ENCODE assay signal across 8 mouse cellular contexts in genomic region chr17:45581567-45581983, GRCm38 (mm10). TPM values are rescaled to one million over a fixed set of nuclear protein-coding genes. Genes with fewer than 3 reads are reported as not detected.
DNase-seq lines count a peak whose midpoint lies in the region; ATAC-seq and TF ChIP-seq lines count a peak whose summit lies in the region.

No protein-coding gene starts in this region.

- no peak for TF ChIP-seq POLR2A in embryonic fibroblast, embryonic 13.5 days (IDR thresholded peaks at IDR 0.05; ENCODE audit: low read depth, low read length)
- TF ChIP-seq POLR2A in myocyte (IDR thresholded peaks at IDR 0.05; ENCODE audit: insufficient read length, low read depth) = no peak

- no peak overlapping the region for H3K4me3 ChIP-seq in midbrain, embryonic 14.5 days (replicated peaks; ENCODE audit: low read depth, low read length)
- no peak overlapping the region for H3K4me3 ChIP-seq in midbrain, embryonic 16.5 days (ENCODE audit: low read depth, low read length)
- H3K4me3 ChIP-seq in embryonic fibroblast, embryonic 13.5 days (ENCODE audit: insufficient read depth, low read length) = no peak overlapping the region
- no peak overlapping the region for H3K4me3 ChIP-seq in limb, embryonic 12.5 days (replicated peaks)
- H3K4me3 ChIP-seq in myocyte = no peak overlapping the region

- no peak for ATAC-seq in midbrain, embryonic 14.5 days (ENCODE audit: low FRiP score, low TSS enrichment)
- no peak for ATAC-seq in midbrain, embryonic 16.5 days
- no peak for ATAC-seq in limb, embryonic 12.5 days (ENCODE audit: insufficient number of reproducible peaks, insufficient read depth, low FRiP score, low TSS enrichment, low read depth)

- no peak overlapping the region for H3ac ChIP-seq in myocyte (ENCODE audit: control insufficient read depth, insufficient read length)

- H3K79me2 ChIP-seq in myocyte (ENCODE audit: control insufficient read depth, insufficient read depth) = no peaks in the 10 kb centered on the region

- H3K9me3 ChIP-seq in midbrain, embryonic 14.5 days (ENCODE audit: control insufficient read depth, low read length) = no peaks in the 10 kb centered on the region
- H3K9me3 ChIP-seq in midbrain, embryonic 16.5 days (replicated peaks; ENCODE audit: control insufficient read depth, low read length, poor library complexity, severe bottlenecking) = no peaks in the 10 kb centered on the region
- H3K9me3 ChIP-seq in limb, embryonic 12.5 days = no peaks in the 10 kb centered on the region

- no peak overlapping the region for H3K27ac ChIP-seq in midbrain, embryonic 14.5 days (replicated peaks; ENCODE audit: low read depth, low read length)
- no peak overlapping the region for H3K27ac ChIP-seq in midbrain, embryonic 16.5 days (ENCODE audit: low read length)
- H3K27ac ChIP-seq in embryonic fibroblast, embryonic 13.5 days (ENCODE audit: insufficient read depth, low read length) = no peak overlapping the region
- H3K27ac ChIP-seq in limb, embryonic 12.5 days = 0 out of 2 replicates have a peak overlapping the region, but pooled peaks have one; percentile 35

- no peaks in the 10 kb centered on the region for H3K27me3 ChIP-seq in midbrain, embryonic 14.5 days (ENCODE audit: control insufficient read depth, insufficient read depth, low read length)
- H3K27me3 ChIP-seq in midbrain, embryonic 16.5 days (ENCODE audit: control insufficient read depth, insufficient read depth, low read depth, low read length) = no peaks in the 10 kb centered on the region
- H3K27me3 ChIP-seq in limb, embryonic 12.5 days = no peaks in the 10 kb centered on the region
- H3K27me3 ChIP-seq in myocyte (ENCODE audit: control insufficient read depth, insufficient read depth, insufficient read length) = no peaks in the 10 kb centered on the region

- H3K36me3 ChIP-seq in midbrain, embryonic 14.5 days (ENCODE audit: control insufficient read depth, insufficient read depth, low read length) = no peaks in the 10 kb centered on the region
- no peaks in the 10 kb centered on the region for H3K36me3 ChIP-seq in midbrain, embryonic 16.5 days (ENCODE audit: control insufficient read depth, insufficient read depth, low read length)
- H3K36me3 ChIP-seq in limb, embryonic 12.5 days = peaks cover 5% of the 10 kb centered on the region
- H3K36me3 ChIP-seq in myocyte (ENCODE audit: control insufficient read depth, insufficient read depth) = peaks cover 18% of the 10 kb centered on the region

- H3K4me1 ChIP-seq in midbrain, embryonic 14.5 days (ENCODE audit: control insufficient read depth, insufficient read depth, low read length) = peaks cover 13% of the 10 kb centered on the region; the same call in 1 of the 2 replicates
- H3K4me1 ChIP-seq in midbrain, embryonic 16.5 days (ENCODE audit: control insufficient read depth, insufficient read depth, low read length) = peaks cover 13% of the 10 kb centered on the region
- peaks cover 5% of the 10 kb centered on the region for H3K4me1 ChIP-seq in embryonic fibroblast, embryonic 13.5 days (ENCODE audit: control insufficient read depth, insufficient read depth, low read length)
- peaks cover 28% of the 10 kb centered on the region for H3K4me1 ChIP-seq in limb, embryonic 12.5 days (replicated peaks)

- TF ChIP-seq CTCF in embryonic fibroblast, embryonic 13.5 days (IDR thresholded peaks at IDR 0.05; ENCODE audit: borderline replicate concordance, insufficient read depth, low read length) = peak; percentile 30; the same call in 1 of the 2 replicates

- no peak overlapping the region for H3K9ac ChIP-seq in midbrain, embryonic 14.5 days (replicated peaks; ENCODE audit: low read length)
- no peak overlapping the region for H3K9ac ChIP-seq in midbrain, embryonic 16.5 days (ENCODE audit: low read depth, low read length)
- no peak overlapping the region for H3K9ac ChIP-seq in limb, embryonic 12.5 days (replicated peaks)

- WGBS in midbrain, embryonic 14.5 days = 12% methylated on average over 2 of the region's 2 CpGs
- 12% methylated on average over 2 of the region's 2 CpGs for WGBS in midbrain, embryonic 16.5 days
- WGBS in limb, embryonic 12.5 days = 10% methylated on average over 2 of the region's 2 CpGs

- peak; percentile 86 for DNase-seq in midbrain, embryonic 14.5 days
- DNase-seq in adrenal gland, adult 2 months = peak; percentile 70
- DNase-seq in induced T-regulatory cell, adult 2 months (ENCODE audit: low read depth) = peak; percentile 92
- peak; percentile 83 for DNase-seq in thymus, postnatal 0 days (ENCODE audit: low spot score)

- H3K4me2 ChIP-seq in midbrain, embryonic 14.5 days (ENCODE audit: low read length) = no peak overlapping the region
- no peak overlapping the region for H3K4me2 ChIP-seq in midbrain, embryonic 16.5 days (ENCODE audit: low read length)
- H3K4me2 ChIP-seq in limb, embryonic 12.5 days = no peak overlapping the region
- peak overlapping the region; percentile 73 for H3K4me2 ChIP-seq in myocyte (ENCODE audit: low read depth)

TF ChIP-seq in myocyte, 11 proteins besides CTCF, POLR2A, EP300 and RAD21:
- TF ChIP-seq E2F4 (IDR thresholded peaks at IDR 0.05; ENCODE audit: insufficient read depth) = no peak
- no peak for TF ChIP-seq SRF (IDR thresholded peaks at IDR 0.05; ENCODE audit: control insufficient read depth, insufficient read length, low read depth)
- TF ChIP-seq POLR2AphosphoS2 (IDR thresholded peaks at IDR 0.05; ENCODE audit: insufficient read length, low read depth) = peak; percentile 19
TF ChIP-seq in myocyte: peak in this region for 1.

RNA-seq across cellular contexts. Expression of gene Hsp90ab1, which starts 8.5 kb away (rescaled TPM):
- polyA plus RNA-seq in midbrain, embryonic 14.5 days (2014; fragmentation: Nextera tagmentation; extraction: Ambion mirVana) = 1,248 and 1,388 TPM in 2 replicates
- polyA plus RNA-seq in midbrain, embryonic 16.5 days (2015; fragmentation: Nextera tagmentation; extraction: Ambion mirVana) = 1,403 and 1,446 TPM in 2 replicates
- total RNA-seq in adrenal gland, adult 2 months (2021) = 1,000 to 10,000 TPM; 1,973 to 2,851 TPM
- 197 and 291 TPM in 2 replicates for polyA plus RNA-seq in adrenal gland, adult 2 months (2012; rRNA removed)
- 1,481 and 1,562 TPM in 2 replicates for polyA plus RNA-seq in embryonic fibroblast, embryonic 13.5 days (2011; ENCODE audit: insufficient read length, low read depth, missing spikeins)
- 1,474 and 1,563 TPM in 2 replicates for polyA plus RNA-seq in limb, embryonic 12.5 days (2016; fragmentation: Nextera tagmentation; extraction: Ambion mirVana)
- polyA plus RNA-seq in myocyte (2012; fragmentation: generic; extraction: Trizol) = 1,606 TPM
- 1,223 and 1,279 TPM in 2 replicates for polyA plus RNA-seq in thymus, postnatal 0 days (2015; fragmentation: Nextera tagmentation; extraction: Ambion mirVana)

RNA-seq across cellular contexts. Expression of gene Slc29a1, which starts 17.8 kb away (rescaled TPM):
- polyA plus RNA-seq in midbrain, embryonic 14.5 days (2014; fragmentation: Nextera tagmentation; extraction: Ambion mirVana) = 21.2 and 33.2 TPM in 2 replicates
- polyA plus RNA-seq in midbrain, embryonic 16.5 days (2015; fragmentation: Nextera tagmentation; extraction: Ambion mirVana) = 37.8 and 40.7 TPM in 2 replicates
- 100 to 1,000 TPM; 104 to 197 TPM for total RNA-seq in adrenal gland, adult 2 months (2021)
- polyA plus RNA-seq in adrenal gland, adult 2 months (2012; rRNA removed) = 288 and 410 TPM in 2 replicates
- 81.9 and 90.3 TPM in 2 replicates for polyA plus RNA-seq in embryonic fibroblast, embryonic 13.5 days (2011; ENCODE audit: insufficient read length, low read depth, missing spikeins)
- polyA plus RNA-seq in limb, embryonic 12.5 days (2016; fragmentation: Nextera tagmentation; extraction: Ambion mirVana) = 55.4 and 58.7 TPM in 2 replicates
- 913 TPM for polyA plus RNA-seq in myocyte (2012; fragmentation: generic; extraction: Trizol)
- polyA plus RNA-seq in thymus, postnatal 0 days (2015; fragmentation: Nextera tagmentation; extraction: Ambion mirVana) = 243 and 252 TPM in 2 replicates

RNA-seq across cellular contexts. Expression of gene Slc35b2, which starts 17.9 kb away (rescaled TPM):
- polyA plus RNA-seq in midbrain, embryonic 14.5 days (2014; fragmentation: Nextera tagmentation; extraction: Ambion mirVana) = 73.0 and 77.1 TPM in 2 replicates
- polyA plus RNA-seq in midbrain, embryonic 16.5 days (2015; fragmentation: Nextera tagmentation; extraction: Ambion mirVana) = 76.0 and 79.6 TPM in 2 replicates
- total RNA-seq in adrenal gland, adult 2 months (2021) = 10 to 100 TPM; 43.6 to 59.7 TPM
- polyA plus RNA-seq in adrenal gland, adult 2 months (2012; rRNA removed) = 167 and 198 TPM in 2 replicates
- 61.1 and 65.3 TPM in 2 replicates for polyA plus RNA-seq in embryonic fibroblast, embryonic 13.5 days (2011; ENCODE audit: insufficient read length, low read depth, missing spikeins)
- polyA plus RNA-seq in limb, embryonic 12.5 days (2016; fragmentation: Nextera tagmentation; extraction: Ambion mirVana) = 96.9 and 106 TPM in 2 replicates
- 80.1 TPM for polyA plus RNA-seq in myocyte (2012; fragmentation: generic; extraction: Trizol)
- polyA plus RNA-seq in thymus, postnatal 0 days (2015; fragmentation: Nextera tagmentation; extraction: Ambion mirVana) = 95.8 and 96.9 TPM in 2 replicates

RNA-seq across cellular contexts. Expression of gene Mymx, which starts 20.3 kb away (rescaled TPM):
- polyA plus RNA-seq in midbrain, embryonic 14.5 days (2014; fragmentation: Nextera tagmentation; extraction: Ambion mirVana) = not detected in 2 replicates
- not detected in 2 replicates for polyA plus RNA-seq in midbrain, embryonic 16.5 days (2015; fragmentation: Nextera tagmentation; extraction: Ambion mirVana)
- total RNA-seq in adrenal gland, adult 2 months (2021) = not detected
- polyA plus RNA-seq in adrenal gland, adult 2 months (2012; rRNA removed) = 0.18 and 0.55 TPM in 2 replicates
- not detected in 2 replicates for polyA plus RNA-seq in embryonic fibroblast, embryonic 13.5 days (2011; ENCODE audit: insufficient read length, low read depth, missing spikeins)
- 15.8 and 16.4 TPM in 2 replicates for polyA plus RNA-seq in limb, embryonic 12.5 days (2016; fragmentation: Nextera tagmentation; extraction: Ambion mirVana)
- 576 TPM for polyA plus RNA-seq in myocyte (2012; fragmentation: generic; extraction: Trizol)
- 1.5 and 1.7 TPM in 2 replicates for polyA plus RNA-seq in thymus, postnatal 0 days (2015; fragmentation: Nextera tagmentation; extraction: Ambion mirVana)

RNA-seq across cellular contexts. Expression of gene Nfkbie, which starts 26.1 kb away (rescaled TPM):
- 4.2 and 4.9 TPM in 2 replicates for polyA plus RNA-seq in midbrain, embryonic 14.5 days (2014; fragmentation: Nextera tagmentation; extraction: Ambion mirVana)
- polyA plus RNA-seq in midbrain, embryonic 16.5 days (2015; fragmentation: Nextera tagmentation; extraction: Ambion mirVana) = 3.6 and 3.7 TPM in 2 replicates
- total RNA-seq in adrenal gland, adult 2 months (2021) = 1 to 10 TPM; 3.0 to 5.6 TPM
- 5.2 and 6.4 TPM in 2 replicates for polyA plus RNA-seq in adrenal gland, adult 2 months (2012; rRNA removed)
- 4.3 and 6.2 TPM in 2 replicates for polyA plus RNA-seq in embryonic fibroblast, embryonic 13.5 days (2011; ENCODE audit: insufficient read length, low read depth, missing spikeins)
- polyA plus RNA-seq in limb, embryonic 12.5 days (2016; fragmentation: Nextera tagmentation; extraction: Ambion mirVana) = 6.5 and 6.6 TPM in 2 replicates
- polyA plus RNA-seq in myocyte (2012; fragmentation: generic; extraction: Trizol) = 7.3 TPM
- 70.4 and 80.2 TPM in 2 replicates for polyA plus RNA-seq in thymus, postnatal 0 days (2015; fragmentation: Nextera tagmentation; extraction: Ambion mirVana)
